Mouse (Mus musculus): ENCODE results near the gene Pcbp2. TPM values are rescaled to one million over a fixed set of nuclear protein-coding genes. Genes with fewer than 3 reads are reported as not detected.

The Pcbp2 gene
- polyA plus RNA-seq, 1 experiment from 2014 or later, result 191 TPM

- Histone ChIP-seq H3K27me3 (ENCODE audit: insufficient read depth, low read length) (no peaks in the 10 kb centered on the region), H3K4me2 (ENCODE audit: low read length) (no peak overlapping the region), H3K27ac (no peak overlapping the region), H3K36me3 (ENCODE audit: insufficient read depth, low read length) (peaks cover 15% of the 10 kb centered on the region), H3K9me3 (replicated peaks; ENCODE audit: low read length) (no peaks in the 10 kb centered on the region), H3K9ac (ENCODE audit: low read depth, low read length) (no peak overlapping the region), H3K4me1 (replicated peaks; ENCODE audit: insufficient read depth, low read length) (peaks cover 18% of the 10 kb centered on the region), H3K4me3 (replicated peaks; ENCODE audit: low read depth, low read length) (no peak overlapping the region)
- no peak for TF ChIP-seq CTCF (IDR thresholded peaks at IDR 0.05; ENCODE audit: low read depth)
- no peak for DNase-seq (ENCODE audit: low spot score)
- no peak for ATAC-seq (replicated peaks; ENCODE audit: low FRiP score, low read depth)
These were observed 37.2 kb downstream of the Pcbp2 start for GRCm38 (mm10) chr15:102507561-102507960.

GRCm38 (mm10) chr15:102508336-102508735 is 38.0 kb downstream of the Pcbp2 start:
- Histone ChIP-seq H3K9me3 (replicated peaks; ENCODE audit: low read length) (no peaks in the 10 kb centered on the region), H3K36me3 (ENCODE audit: insufficient read depth, low read length) (peaks cover 12% of the 10 kb centered on the region), H3K4me2 (ENCODE audit: low read length) (no peak overlapping the region), H3K4me1 (replicated peaks; ENCODE audit: insufficient read depth, low read length) (peaks cover 23% of the 10 kb centered on the region), H3K27ac (no peak overlapping the region), H3K4me3 (replicated peaks; ENCODE audit: low read depth, low read length) (no peak overlapping the region), H3K9ac (ENCODE audit: low read depth, low read length) (no peak overlapping the region), H3K27me3 (ENCODE audit: insufficient read depth, low read length) (no peaks in the 10 kb centered on the region)
- no peak for TF ChIP-seq CTCF (IDR thresholded peaks at IDR 0.05; ENCODE audit: low read depth)
- 86% methylated on average over 3 of the region's 3 CpGs for WGBS
- ATAC-seq (replicated peaks; ENCODE audit: low FRiP score, low read depth), result no peak
- no peak for DNase-seq (ENCODE audit: low spot score)

- DNase-seq (ENCODE audit: low spot score), result peak; percentile 38
- Histone ChIP-seq H3K9ac (ENCODE audit: low read depth, low read length) (peak overlapping the region; percentile 51), H3K27me3 (ENCODE audit: insufficient read depth, low read length) (no peaks in the 10 kb centered on the region), H3K4me3 (replicated peaks; ENCODE audit: low read depth, low read length) (peak overlapping the region; percentile 50), H3K9me3 (replicated peaks; ENCODE audit: low read length) (no peaks in the 10 kb centered on the region), H3K36me3 (ENCODE audit: insufficient read depth, low read length) (no peaks in the 10 kb centered on the region; the same call in 1 of the 2 replicates), H3K27ac (peak overlapping the region; percentile 78), H3K4me1 (replicated peaks; ENCODE audit: insufficient read depth, low read length) (peaks cover 23% of the 10 kb centered on the region), H3K4me2 (ENCODE audit: low read length) (peak overlapping the region; percentile 90)
- ATAC-seq (replicated peaks; ENCODE audit: low FRiP score, low read depth), result peak; percentile 43
- WGBS, result 7% methylated on average over 9 of the region's 9 CpGs
- no peak for TF ChIP-seq CTCF (IDR thresholded peaks at IDR 0.05; ENCODE audit: low read depth)
These were observed 39.8 kb downstream of the Pcbp2 start for GRCm38 (mm10) chr15:102510110-102510509.

GRCm38 (mm10) chr15:102510590-102511284 is 40.4 kb downstream of the Pcbp2 start:
- Histone ChIP-seq H3K27me3 (ENCODE audit: insufficient read depth, low read length) (no peaks in the 10 kb centered on the region), H3K4me1 (replicated peaks; ENCODE audit: insufficient read depth, low read length) (peaks cover 25% of the 10 kb centered on the region), H3K27ac (peak overlapping the region; percentile 78), H3K9me3 (replicated peaks; ENCODE audit: low read length) (no peaks in the 10 kb centered on the region), H3K36me3 (ENCODE audit: insufficient read depth, low read length) (no peaks in the 10 kb centered on the region), H3K9ac (ENCODE audit: low read depth, low read length) (peak overlapping the region; percentile 51), H3K4me3 (replicated peaks; ENCODE audit: low read depth, low read length) (peak overlapping the region; percentile 50), H3K4me2 (ENCODE audit: low read length) (peak overlapping the region; percentile 90)
- ATAC-seq (replicated peaks; ENCODE audit: low FRiP score, low read depth) (peak; percentile 94), DNase-seq (ENCODE audit: low spot score) (peak; percentile 94)
- TF ChIP-seq CTCF (IDR thresholded peaks at IDR 0.05; ENCODE audit: low read depth), result no peak
- WGBS, result 3% methylated on average over 34 of the region's 34 CpGs

- H3K36me3 ChIP-seq (ENCODE audit: insufficient read depth, low read length), result no peaks in the 10 kb centered on the region
- peaks cover 31% of the 10 kb centered on the region for H3K4me1 ChIP-seq (replicated peaks; ENCODE audit: insufficient read depth, low read length)
- no peak for ATAC-seq (replicated peaks; ENCODE audit: low FRiP score, low read depth)
- H3K27me3 ChIP-seq (ENCODE audit: insufficient read depth, low read length), result no peaks in the 10 kb centered on the region
- H3K9ac ChIP-seq (ENCODE audit: low read depth, low read length), result no peak overlapping the region
- H3K27ac ChIP-seq, result peak overlapping the region; percentile 78; the same call in 1 of the 2 replicates
- no peak for TF ChIP-seq CTCF (IDR thresholded peaks at IDR 0.05; ENCODE audit: low read depth)
- 13% methylated on average over 6 of the region's 6 CpGs for WGBS
- no peaks in the 10 kb centered on the region for H3K9me3 ChIP-seq (replicated peaks; ENCODE audit: low read length)
- peak overlapping the region; percentile 90 for H3K4me2 ChIP-seq (ENCODE audit: low read length)
- H3K4me3 ChIP-seq (replicated peaks; ENCODE audit: low read depth, low read length), result 0 out of 2 replicates have a peak overlapping the region, but pooled peaks have one; percentile 50
- DNase-seq (ENCODE audit: low spot score), result peak; percentile 45
These were observed 41.0 kb downstream of the Pcbp2 start for GRCm38 (mm10) chr15:102511285-102511833.

- Histone ChIP-seq H3K27ac (0 out of 2 replicates have a peak overlapping the region, but pooled peaks have one; percentile 78), H3K36me3 (ENCODE audit: insufficient read depth, low read length) (no peaks in the 10 kb centered on the region), H3K27me3 (ENCODE audit: insufficient read depth, low read length) (no peaks in the 10 kb centered on the region), H3K9me3 (replicated peaks; ENCODE audit: low read length) (no peaks in the 10 kb centered on the region), H3K4me2 (ENCODE audit: low read length) (no peak overlapping the region), H3K4me1 (replicated peaks; ENCODE audit: insufficient read depth, low read length) (peaks cover 32% of the 10 kb centered on the region), H3K4me3 (replicated peaks; ENCODE audit: low read depth, low read length) (no peak overlapping the region), H3K9ac (ENCODE audit: low read depth, low read length) (no peak overlapping the region)
- TF ChIP-seq CTCF (IDR thresholded peaks at IDR 0.05; ENCODE audit: low read depth), result no peak
- DNase-seq (ENCODE audit: low spot score), result no peak
- WGBS, result 28% methylated on average over 5 of the region's 5 CpGs
- ATAC-seq (replicated peaks; ENCODE audit: low FRiP score, low read depth), result no peak
These were observed 41.7 kb downstream of the Pcbp2 start for GRCm38 (mm10) chr15:102512010-102512409.

Measured in kidney, postnatal 0 days (tissue).